Mouse (Mus musculus): ENCODE data around the gene 4930451I11Rik. TPM values are rescaled to one million over a fixed set of nuclear protein-coding genes. Genes with fewer than 3 reads are reported as not detected.
A peak's percentile ranks its signal among the peaks of the same experiment; 100 is the strongest.

The 4930451I11Rik gene
- polyA plus RNA-seq, 1 experiment from 2014 or later, result not detected

DNA sequence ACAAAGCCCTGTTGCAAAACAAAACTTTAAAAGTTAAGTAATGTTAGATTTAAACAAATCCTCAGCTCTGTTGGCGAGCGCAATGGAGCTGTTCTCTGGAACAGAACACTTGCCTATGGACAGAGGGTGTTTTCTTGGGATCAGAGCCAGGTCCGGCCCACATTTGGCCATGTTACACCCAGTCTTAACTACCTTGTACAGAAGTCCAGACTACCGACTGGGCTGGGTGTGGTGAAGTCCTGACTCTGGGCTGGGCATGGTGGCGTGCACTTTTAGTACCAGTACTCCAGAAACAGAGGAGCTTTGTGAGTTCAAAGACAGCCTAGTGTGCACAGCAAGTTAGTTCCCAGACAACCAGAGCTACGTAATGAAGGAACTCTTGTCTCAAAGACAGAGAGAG, 24.5 kb downstream of the 4930451I11Rik start:
- no peak overlapping the region for H3K27ac ChIP-seq (ENCODE audit: low read depth, low read length)
- no peak overlapping the region for H3K4me3 ChIP-seq (ENCODE audit: low read depth, low read length)
- no peaks in the 10 kb centered on the region for H3K27me3 ChIP-seq (replicated peaks; ENCODE audit: control insufficient read depth, insufficient read depth, low read length)
- H3K9me3 ChIP-seq (ENCODE audit: control insufficient read depth), result no peaks in the 10 kb centered on the region
- no peaks in the 10 kb centered on the region for H3K36me3 ChIP-seq (ENCODE audit: control insufficient read depth, insufficient read depth)
- 39% methylated on average over 6 of the region's 6 CpGs for WGBS
- H3K4me1 ChIP-seq (replicated peaks; ENCODE audit: control insufficient read depth, insufficient read depth, low read length), result no peaks in the 10 kb centered on the region
- H3K9ac ChIP-seq (ENCODE audit: low read depth, low read length), result no peak overlapping the region
- H3K4me2 ChIP-seq (replicated peaks; ENCODE audit: low read depth), result no peak overlapping the region
- ATAC-seq, result peak; percentile 60
- TF ChIP-seq CTCF (IDR thresholded peaks at IDR 0.05; ENCODE audit: low read depth), result no peak

DNA sequence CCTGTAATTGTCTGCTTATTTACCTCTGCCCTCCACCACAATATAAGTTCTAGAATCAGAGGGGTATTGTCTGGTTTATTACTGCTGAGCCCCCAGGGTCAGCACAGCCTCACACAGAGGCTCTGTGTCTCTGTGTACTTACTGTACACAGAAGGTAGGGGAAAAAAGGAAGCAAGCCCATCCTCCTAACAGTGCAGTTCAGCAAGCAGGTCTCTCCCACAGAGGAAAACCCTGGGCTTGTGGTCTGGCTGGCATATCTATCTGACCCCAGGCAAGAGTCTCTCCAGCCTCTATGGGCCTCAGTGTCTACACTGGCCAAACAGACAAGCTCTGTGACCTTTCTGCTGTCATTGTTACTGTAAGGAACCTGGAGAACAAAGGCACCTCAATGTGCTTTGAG, 27.7 kb downstream of the 4930451I11Rik start:
- Histone ChIP-seq H3K27me3 (replicated peaks; ENCODE audit: control insufficient read depth, insufficient read depth, low read length) (no peaks in the 10 kb centered on the region), H3K4me2 (replicated peaks; ENCODE audit: low read depth) (no peak overlapping the region), H3K9me3 (ENCODE audit: control insufficient read depth) (no peaks in the 10 kb centered on the region), H3K9ac (ENCODE audit: low read depth, low read length) (no peak overlapping the region), H3K36me3 (ENCODE audit: control insufficient read depth, insufficient read depth) (no peaks in the 10 kb centered on the region; the same call in 1 of the 2 replicates), H3K27ac (ENCODE audit: low read depth, low read length) (no peak overlapping the region), H3K4me1 (replicated peaks; ENCODE audit: control insufficient read depth, insufficient read depth, low read length) (0 out of 2 replicates have a peak, but pooled peaks cover 3% of the 10 kb centered on the region), H3K4me3 (ENCODE audit: low read depth, low read length) (no peak overlapping the region)
- no peak for TF ChIP-seq CTCF (IDR thresholded peaks at IDR 0.05; ENCODE audit: low read depth)
- no peak for ATAC-seq

DNA sequence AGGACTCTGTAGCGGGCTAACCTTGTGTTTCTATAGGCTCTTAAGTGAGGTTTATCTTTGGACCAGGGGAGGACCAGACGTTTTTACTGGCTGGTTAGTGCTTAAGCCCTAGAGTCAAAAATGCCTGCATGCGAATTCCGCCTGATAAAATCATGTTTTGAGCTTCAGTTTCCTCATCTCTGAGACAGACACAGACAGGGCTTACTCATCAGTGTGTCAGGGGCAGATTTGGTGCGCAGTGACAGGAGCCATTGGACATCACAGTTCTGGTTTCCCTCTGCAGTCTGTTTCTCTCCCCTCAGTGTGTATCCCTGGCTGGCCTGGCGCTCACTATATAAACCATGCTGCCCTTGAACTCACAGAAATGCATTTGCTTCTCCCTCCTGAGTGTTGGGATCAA, 28.3 kb downstream of the 4930451I11Rik start:
- no peak for ATAC-seq
- H3K4me1 ChIP-seq (replicated peaks; ENCODE audit: control insufficient read depth, insufficient read depth, low read length), result 0 out of 2 replicates have a peak, but pooled peaks cover 3% of the 10 kb centered on the region
- 84% methylated on average over 6 of the region's 6 CpGs for whole genome bisulfite sequencing
- no peaks in the 10 kb centered on the region for H3K27me3 ChIP-seq (replicated peaks; ENCODE audit: control insufficient read depth, insufficient read depth, low read length)
- no peak overlapping the region for H3K9ac ChIP-seq (ENCODE audit: low read depth, low read length)
- H3K4me2 ChIP-seq (replicated peaks; ENCODE audit: low read depth), result no peak overlapping the region
- no peaks in the 10 kb centered on the region for H3K9me3 ChIP-seq (ENCODE audit: control insufficient read depth)
- TF ChIP-seq CTCF (IDR thresholded peaks at IDR 0.05; ENCODE audit: low read depth), result no peak
- no peaks in the 10 kb centered on the region; the same call in 1 of the 2 replicates for H3K36me3 ChIP-seq (ENCODE audit: control insufficient read depth, insufficient read depth)
- H3K27ac ChIP-seq (ENCODE audit: low read depth, low read length), result no peak overlapping the region
- H3K4me3 ChIP-seq (ENCODE audit: low read depth, low read length), result no peak overlapping the region

DNA sequence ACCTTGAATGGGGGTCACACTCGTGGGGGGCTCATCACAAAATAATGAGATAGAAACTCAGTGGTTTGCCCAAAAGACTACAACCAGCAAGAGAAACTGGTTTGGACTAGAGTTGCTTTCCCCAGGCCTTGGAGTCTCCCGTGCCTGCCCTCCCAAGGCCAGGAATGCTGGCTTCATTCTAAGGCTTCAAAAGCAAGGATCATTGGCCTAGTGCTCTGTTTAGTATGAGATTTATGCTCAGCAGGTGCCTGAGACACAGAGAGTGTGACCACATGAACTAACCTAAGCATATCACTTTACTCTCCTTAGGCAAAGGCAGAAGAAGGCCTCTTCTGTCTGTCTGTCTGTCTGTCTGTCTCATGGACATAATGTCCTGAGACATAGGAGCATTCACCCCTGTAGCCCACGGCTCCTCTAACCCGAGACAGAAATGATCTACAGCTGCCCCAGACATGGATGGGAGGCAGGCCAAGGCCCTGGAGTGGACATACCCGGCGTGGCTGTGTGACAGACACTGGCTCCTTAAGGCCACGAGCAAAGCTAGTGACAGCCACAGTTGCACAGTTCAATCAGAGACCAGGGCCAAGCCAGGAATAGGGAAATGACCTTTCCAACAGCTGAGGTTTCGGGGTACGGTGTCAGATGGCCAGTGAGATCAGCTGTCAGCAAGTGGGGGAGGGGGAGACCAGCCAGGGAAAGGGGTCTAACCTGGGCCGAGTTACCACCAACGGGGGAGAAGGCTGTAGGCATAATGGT, 29.1 kb downstream of the 4930451I11Rik start:
- Histone ChIP-seq H3K4me1 (replicated peaks; ENCODE audit: control insufficient read depth, insufficient read depth, low read length) (0 out of 2 replicates have a peak, but pooled peaks cover 3% of the 10 kb centered on the region), H3K27me3 (replicated peaks; ENCODE audit: control insufficient read depth, insufficient read depth, low read length) (no peaks in the 10 kb centered on the region), H3K4me2 (replicated peaks; ENCODE audit: low read depth) (no peak overlapping the region), H3K27ac (ENCODE audit: low read depth, low read length) (no peak overlapping the region), H3K4me3 (ENCODE audit: low read depth, low read length) (no peak overlapping the region), H3K9me3 (ENCODE audit: control insufficient read depth) (no peaks in the 10 kb centered on the region), H3K36me3 (ENCODE audit: control insufficient read depth, insufficient read depth) (peaks cover 3% of the 10 kb centered on the region; the same call in 1 of the 2 replicates), H3K9ac (ENCODE audit: low read depth, low read length) (no peak overlapping the region)
- no peak for ATAC-seq
- TF ChIP-seq CTCF (IDR thresholded peaks at IDR 0.05; ENCODE audit: low read depth), result no peak
- 84% methylated on average over 11 of the region's 11 CpGs for WGBS

DNA sequence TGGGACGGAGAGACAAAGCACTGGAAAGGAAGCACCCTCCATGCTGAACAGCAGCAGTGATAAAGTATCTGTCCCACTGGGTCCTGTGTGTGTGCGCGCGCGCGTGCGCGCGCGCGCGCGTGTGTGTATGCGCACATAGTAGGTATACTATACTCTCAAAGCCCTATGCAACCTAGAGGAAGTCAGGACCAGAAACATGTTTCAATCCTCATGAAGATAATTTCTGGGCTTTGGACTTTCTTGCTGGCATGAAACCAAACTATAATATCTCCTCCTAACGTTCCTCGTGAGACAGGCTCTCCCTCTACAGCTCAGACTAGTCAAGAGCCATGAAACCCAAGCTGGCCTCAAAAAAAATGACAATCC, 30.4 kb downstream of the 4930451I11Rik start:
- no peaks in the 10 kb centered on the region for H3K9me3 ChIP-seq (ENCODE audit: control insufficient read depth)
- H3K4me1 ChIP-seq (replicated peaks; ENCODE audit: control insufficient read depth, insufficient read depth, low read length), result 0 out of 2 replicates have a peak, but pooled peaks cover 3% of the 10 kb centered on the region
- no peaks in the 10 kb centered on the region for H3K27me3 ChIP-seq (replicated peaks; ENCODE audit: control insufficient read depth, insufficient read depth, low read length)
- no peak for TF ChIP-seq CTCF (IDR thresholded peaks at IDR 0.05; ENCODE audit: low read depth)
- no peak overlapping the region for H3K9ac ChIP-seq (ENCODE audit: low read depth, low read length)
- ATAC-seq, result no peak
- no peak overlapping the region for H3K27ac ChIP-seq (ENCODE audit: low read depth, low read length)
- H3K4me2 ChIP-seq (replicated peaks; ENCODE audit: low read depth), result no peak overlapping the region
- H3K36me3 ChIP-seq (ENCODE audit: control insufficient read depth, insufficient read depth), result peaks cover 11% of the 10 kb centered on the region; the same call in 1 of the 2 replicates
- WGBS, result 88% methylated on average over 16 of the region's 16 CpGs
- H3K4me3 ChIP-seq (ENCODE audit: low read depth, low read length), result no peak overlapping the region

DNA sequence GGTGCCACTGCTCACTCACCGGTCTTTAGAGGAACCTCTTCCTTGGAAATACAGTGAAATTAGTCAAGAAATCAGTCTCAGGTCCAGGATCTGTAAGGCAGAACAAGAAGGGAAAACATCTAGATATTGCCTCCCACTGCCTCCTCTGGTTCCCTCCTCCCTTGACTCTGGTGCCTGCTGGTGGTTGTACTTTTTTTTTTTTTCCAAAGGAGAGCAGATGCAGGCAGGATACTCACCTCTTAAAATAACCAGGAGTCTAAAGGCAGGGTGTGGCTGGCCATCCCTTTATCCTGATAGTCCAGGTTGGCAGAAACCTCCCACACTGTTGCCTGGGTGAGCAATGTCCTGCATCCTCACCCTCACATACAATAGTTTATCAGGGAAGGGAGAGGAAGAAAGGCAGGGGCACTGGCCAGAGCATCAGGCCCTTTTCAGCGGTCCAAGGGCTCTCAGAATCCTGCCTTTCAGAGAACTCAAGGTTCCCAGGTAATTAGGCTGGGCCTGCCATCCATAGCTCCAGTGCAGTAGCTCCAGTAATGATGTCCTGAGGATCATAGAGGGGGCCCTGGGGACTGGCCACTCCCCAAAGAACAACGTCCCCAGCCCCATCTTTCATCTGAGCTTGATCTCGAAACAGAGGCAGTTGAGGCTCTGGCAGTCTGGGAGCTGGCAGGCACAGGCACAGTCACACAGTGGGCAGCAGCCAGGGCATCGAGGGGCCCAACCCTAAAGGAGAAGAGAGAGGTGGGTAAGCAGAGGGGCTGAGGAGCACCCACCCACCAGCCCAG, 31.0 kb downstream of the 4930451I11Rik start:
- Histone ChIP-seq H3K4me3 (ENCODE audit: low read depth, low read length) (peak overlapping the region; percentile 86), H3K36me3 (ENCODE audit: control insufficient read depth, insufficient read depth) (peaks cover 17% of the 10 kb centered on the region; the same call in 1 of the 2 replicates), H3K27me3 (replicated peaks; ENCODE audit: control insufficient read depth, insufficient read depth, low read length) (no peaks in the 10 kb centered on the region), H3K9me3 (ENCODE audit: control insufficient read depth) (no peaks in the 10 kb centered on the region), H3K27ac (ENCODE audit: low read depth, low read length) (peak overlapping the region; percentile 89), H3K9ac (ENCODE audit: low read depth, low read length) (peak overlapping the region; percentile 60), H3K4me1 (replicated peaks; ENCODE audit: control insufficient read depth, insufficient read depth, low read length) (0 out of 2 replicates have a peak, but pooled peaks cover 3% of the 10 kb centered on the region), H3K4me2 (replicated peaks; ENCODE audit: low read depth) (peak overlapping the region; percentile 85)
- TF ChIP-seq CTCF (IDR thresholded peaks at IDR 0.05; ENCODE audit: low read depth), result no peak; the same call in 1 of the 2 replicates
- no peak for ATAC-seq
- WGBS, result 61% methylated on average over 5 of the region's 5 CpGs

All from intestine, postnatal 0 days (tissue).